Mouse (Mus musculus) bone marrow macrophage, adult 2 months (primary cell): ENCODE results near the gene Mcu.

ENCODE experiments used
- CTCF ChIP-seq: IDR thresholded peaks from 2 replicates; pipeline ENCODE4 v1.5.1; 2012; ENCODE audit warnings: low read depth, mild to moderate bottlenecking, low read length, moderate library complexity
- POLR2A ChIP-seq: IDR thresholded peaks from 2 replicates; pipeline ENCODE4 v1.6.1; 2012; ENCODE audit warnings: mild to moderate bottlenecking, low read depth, low read length, borderline replicate concordance

GRCm38 (mm10) chr10:59403793-59404149 lies 212.7 kb downstream of the Mcu start:
- TF ChIP-seq CTCF (no peak), POLR2A (no peak)
